Mouse (Mus musculus): ENCODE results near the gene Ankrd11. TPM values are rescaled to one million over a fixed set of nuclear protein-coding genes. Genes with fewer than 3 reads are reported as not detected.
A peak's percentile ranks its signal among the peaks of the same experiment; 100 is the strongest.

Ankrd11 gene
- polyA plus RNA-seq, 1 experiment from 2014 or later = 62.4 TPM

DNA sequence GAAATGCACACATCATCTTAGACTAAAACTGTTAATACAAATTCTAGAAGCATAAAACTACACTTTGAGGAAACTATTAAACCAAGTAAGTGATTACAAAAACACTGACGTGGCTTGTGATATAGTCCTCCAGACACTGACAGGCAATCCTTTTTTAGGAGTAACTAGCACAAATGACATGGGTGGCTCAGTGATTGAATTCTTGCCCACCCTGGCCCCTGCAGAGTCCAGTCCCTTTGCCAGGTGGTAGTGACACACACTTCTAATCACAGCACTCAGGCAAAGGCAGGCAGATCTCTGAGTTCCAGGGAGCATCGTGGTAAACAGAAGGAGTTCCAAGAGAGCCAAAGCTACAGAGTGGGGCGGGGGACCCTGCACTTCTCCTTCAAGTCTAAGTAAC is 36.7 kb downstream of the Ankrd11 start:
- no peaks in the 10 kb centered on the region for H3K9me3 ChIP-seq (replicated peaks)
- WGBS = 51% methylated on average over 3 of the region's 3 CpGs
- no peak overlapping the region for H3K9ac ChIP-seq
- H3K27me3 ChIP-seq (replicated peaks) = no peaks in the 10 kb centered on the region
- peaks cover 65% of the 10 kb centered on the region for H3K4me1 ChIP-seq (replicated peaks)
- H3K36me3 ChIP-seq = no peaks in the 10 kb centered on the region
- H3K4me2 ChIP-seq = no peak overlapping the region
- no peak overlapping the region for H3K27ac ChIP-seq (ENCODE audit: poor library complexity, severe bottlenecking)
- no peak for ATAC-seq (ENCODE audit: insufficient number of reproducible peaks, low FRiP score)
- no peak overlapping the region for H3K4me3 ChIP-seq

DNA sequence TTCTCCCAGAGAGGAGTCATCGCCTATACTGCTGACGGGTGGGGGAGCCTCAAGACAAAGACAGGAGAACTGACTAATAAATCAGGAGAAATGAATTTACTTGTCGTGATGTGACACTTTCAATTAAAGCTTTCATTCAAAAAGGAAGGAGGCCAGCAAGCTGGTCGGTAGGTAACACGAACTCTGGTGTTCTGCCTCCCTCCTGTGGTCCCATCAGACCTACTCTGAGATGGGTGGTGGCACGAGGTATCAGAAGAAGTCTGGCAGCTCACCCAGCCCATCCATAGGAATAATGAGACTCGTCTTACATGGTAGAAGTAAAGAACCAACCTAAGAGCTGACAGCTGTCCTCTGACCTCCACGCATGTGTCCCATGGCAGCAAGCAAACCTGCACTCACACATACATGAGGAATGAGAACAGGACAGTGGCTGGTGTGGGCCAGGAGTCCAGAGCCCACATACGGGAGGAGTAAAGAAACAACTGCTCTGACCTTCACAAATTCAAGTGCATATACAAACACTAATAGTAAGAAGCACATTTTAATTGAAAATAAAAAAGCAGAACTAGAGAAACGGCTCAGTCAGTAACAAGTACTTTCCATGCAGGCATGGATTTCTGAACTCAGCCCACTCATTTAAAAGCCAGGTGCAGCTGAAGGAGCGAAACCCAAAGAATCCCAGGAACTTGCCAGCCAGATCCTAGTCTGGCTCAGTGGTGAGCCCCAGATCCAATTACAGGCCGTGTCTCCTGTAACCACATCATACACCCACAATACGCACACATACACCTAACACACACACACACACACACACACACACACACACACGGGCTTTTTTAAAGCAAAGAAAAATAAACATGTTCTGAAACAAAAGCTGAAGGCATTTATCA is 37.8 kb downstream of the Ankrd11 start:
- H3K9me3 ChIP-seq (replicated peaks) = no peaks in the 10 kb centered on the region
- H3K27me3 ChIP-seq (replicated peaks) = no peaks in the 10 kb centered on the region
- no peak overlapping the region for H3K4me2 ChIP-seq
- WGBS = 65% methylated on average over 14 of the region's 14 CpGs
- peaks cover 62% of the 10 kb centered on the region for H3K4me1 ChIP-seq (replicated peaks)
- no peak overlapping the region for H3K9ac ChIP-seq
- no peak for ATAC-seq (ENCODE audit: insufficient number of reproducible peaks, low FRiP score)
- no peak overlapping the region for H3K4me3 ChIP-seq
- H3K36me3 ChIP-seq = no peaks in the 10 kb centered on the region
- peak overlapping the region; percentile 30; the same call in 1 of the 2 replicates for H3K27ac ChIP-seq (ENCODE audit: poor library complexity, severe bottlenecking)

DNA sequence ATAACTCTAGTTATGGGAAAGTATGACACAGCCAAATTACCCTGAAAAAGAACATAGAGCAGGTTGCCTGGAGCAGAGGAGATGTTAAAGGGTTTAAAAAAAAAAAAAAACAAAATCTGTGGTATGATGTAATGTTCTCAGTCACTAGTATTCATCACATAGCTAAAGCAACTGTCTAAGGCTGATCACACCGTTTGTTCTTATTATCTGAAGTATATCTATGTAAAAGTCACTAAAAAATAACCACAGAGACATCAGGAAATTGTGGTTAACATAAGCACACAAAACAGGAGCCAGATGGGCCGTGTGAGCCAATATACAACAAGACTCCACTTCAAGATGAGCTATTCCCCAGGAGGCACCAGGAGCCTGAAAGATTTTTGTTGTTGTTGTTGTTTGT is 41.8 kb downstream of the Ankrd11 start:
- H3K4me3 ChIP-seq = no peak overlapping the region
- H3K27me3 ChIP-seq (replicated peaks) = no peaks in the 10 kb centered on the region
- ATAC-seq (ENCODE audit: insufficient number of reproducible peaks, low FRiP score) = no peak
- H3K27ac ChIP-seq (ENCODE audit: poor library complexity, severe bottlenecking) = no peak overlapping the region
- 67% methylated on average over 2 of the region's 2 CpGs for WGBS
- peaks cover 52% of the 10 kb centered on the region for H3K4me1 ChIP-seq (replicated peaks)
- no peak overlapping the region for H3K9ac ChIP-seq
- H3K36me3 ChIP-seq = no peaks in the 10 kb centered on the region
- H3K4me2 ChIP-seq = no peak overlapping the region
- H3K9me3 ChIP-seq (replicated peaks) = no peaks in the 10 kb centered on the region

DNA sequence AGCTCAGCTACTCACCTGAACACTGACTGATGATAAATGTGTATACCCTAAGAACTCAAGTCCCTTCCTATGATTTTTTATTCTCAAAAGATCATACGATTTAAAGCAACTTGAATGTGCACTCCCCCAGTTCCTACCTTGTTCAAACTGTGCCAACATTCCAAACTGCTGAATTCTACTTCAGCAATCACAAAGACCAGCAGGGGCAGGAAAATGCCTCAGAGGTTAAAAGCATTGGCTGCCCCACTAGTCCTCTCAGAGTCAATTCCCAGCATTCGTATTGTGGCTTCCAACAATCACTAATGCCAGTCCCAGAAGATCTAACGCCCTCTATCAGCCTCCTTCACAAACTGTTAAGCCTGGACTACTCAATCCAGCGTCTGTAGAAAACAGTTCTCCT is 44.1 kb downstream of the Ankrd11 start:
- peaks cover 51% of the 10 kb centered on the region for H3K4me1 ChIP-seq (replicated peaks)
- no peak overlapping the region for H3K4me2 ChIP-seq
- no peaks in the 10 kb centered on the region for H3K36me3 ChIP-seq
- 59% methylated on average over 4 of the region's 4 CpGs for WGBS
- H3K9me3 ChIP-seq (replicated peaks) = no peaks in the 10 kb centered on the region
- no peak for ATAC-seq (ENCODE audit: insufficient number of reproducible peaks, low FRiP score)
- no peak overlapping the region for H3K27ac ChIP-seq (ENCODE audit: poor library complexity, severe bottlenecking)
- H3K9ac ChIP-seq = no peak overlapping the region
- no peak overlapping the region for H3K4me3 ChIP-seq
- no peaks in the 10 kb centered on the region for H3K27me3 ChIP-seq (replicated peaks)

DNA sequence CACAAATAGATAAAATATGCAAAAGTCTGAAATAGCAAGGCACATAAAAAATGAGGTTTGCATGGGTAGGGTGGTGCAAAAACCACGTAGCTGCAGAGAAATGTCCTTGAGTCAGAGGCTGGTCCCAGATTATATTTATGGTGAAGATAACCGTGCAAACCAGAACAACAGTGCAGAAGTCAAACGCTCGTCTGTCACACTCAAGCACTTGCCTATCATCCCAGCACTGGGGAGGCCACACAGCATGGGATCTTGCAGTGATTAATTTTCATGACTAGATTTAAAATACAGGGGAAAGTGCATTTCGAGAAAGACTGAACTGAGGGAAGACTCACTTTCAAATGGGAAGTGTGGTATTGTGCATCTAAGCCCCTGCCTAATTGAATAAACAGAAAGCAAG is 48.3 kb downstream of the Ankrd11 start:
- no peak overlapping the region for H3K9ac ChIP-seq

DNA sequence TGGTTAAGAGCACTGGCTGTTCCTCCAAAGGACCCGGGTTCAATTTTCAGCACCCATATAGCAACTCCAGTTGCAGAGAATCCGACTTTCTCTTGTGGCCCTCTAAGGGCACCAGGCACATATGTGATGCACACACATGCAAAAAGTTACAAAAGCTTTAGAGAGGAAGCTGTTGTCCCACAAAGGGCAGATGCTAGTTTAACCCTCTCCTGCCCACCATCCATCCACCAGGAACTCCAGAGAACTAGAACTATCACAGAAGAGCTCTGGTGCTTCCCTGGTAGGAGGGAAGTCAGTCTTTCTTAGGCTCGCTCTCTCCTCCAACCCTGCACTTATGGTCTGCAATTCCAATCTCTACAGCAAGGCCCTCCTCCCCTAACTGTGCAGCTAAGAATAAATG is 49.0 kb downstream of the Ankrd11 start:
- Histone ChIP-seq H3K36me3 (no peaks in the 10 kb centered on the region), H3K9me3 (replicated peaks) (no peaks in the 10 kb centered on the region), H3K9ac (no peak overlapping the region), H3K4me1 (replicated peaks) (peaks cover 65% of the 10 kb centered on the region), H3K4me3 (no peak overlapping the region), H3K27ac (ENCODE audit: poor library complexity, severe bottlenecking) (no peak overlapping the region), H3K27me3 (replicated peaks) (no peaks in the 10 kb centered on the region), H3K4me2 (no peak overlapping the region)
- ATAC-seq (ENCODE audit: insufficient number of reproducible peaks, low FRiP score) = no peak
- 71% methylated on average over 3 of the region's 3 CpGs for WGBS

More for the DNA sequence above, 48.3 kb downstream of the Ankrd11 start:
- WGBS = 31% methylated on average over 5 of the region's 5 CpGs
- Histone ChIP-seq H3K27ac (ENCODE audit: poor library complexity, severe bottlenecking) (no peak overlapping the region), H3K4me1 (replicated peaks) (peaks cover 64% of the 10 kb centered on the region), H3K9me3 (replicated peaks) (no peaks in the 10 kb centered on the region), H3K4me3 (no peak overlapping the region), H3K27me3 (replicated peaks) (no peaks in the 10 kb centered on the region), H3K4me2 (no peak overlapping the region), H3K36me3 (no peaks in the 10 kb centered on the region)
- no peak for ATAC-seq (ENCODE audit: insufficient number of reproducible peaks, low FRiP score)

DNA sequence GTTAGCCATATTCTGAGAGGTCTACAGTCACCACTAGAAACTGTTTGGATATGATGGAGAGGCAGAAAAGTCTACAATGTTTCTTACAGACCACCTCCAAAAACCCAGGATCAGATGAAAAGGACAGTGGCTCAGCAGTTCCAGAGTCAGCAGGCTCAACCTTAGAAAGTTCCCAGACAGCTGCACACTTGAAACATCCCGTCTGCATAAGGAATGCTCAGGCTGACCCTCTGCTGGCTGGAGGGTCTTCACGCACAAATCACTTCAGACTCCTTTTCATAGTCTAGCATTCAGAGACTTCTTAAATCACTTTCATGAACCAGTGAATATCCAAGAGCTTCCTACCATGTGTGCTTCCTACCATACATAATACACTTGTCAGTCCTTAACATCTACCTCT is 49.8 kb downstream of the Ankrd11 start:
- peaks cover 62% of the 10 kb centered on the region for H3K4me1 ChIP-seq (replicated peaks)
- H3K9me3 ChIP-seq (replicated peaks) = no peaks in the 10 kb centered on the region
- no peak for ATAC-seq (ENCODE audit: insufficient number of reproducible peaks, low FRiP score)
- H3K36me3 ChIP-seq = no peaks in the 10 kb centered on the region
- WGBS = 63% methylated on average over 2 of the region's 2 CpGs
- no peaks in the 10 kb centered on the region for H3K27me3 ChIP-seq (replicated peaks)
- H3K4me3 ChIP-seq = no peak overlapping the region
- H3K4me2 ChIP-seq = no peak overlapping the region
- no peak overlapping the region for H3K27ac ChIP-seq (ENCODE audit: poor library complexity, severe bottlenecking)
- H3K9ac ChIP-seq = no peak overlapping the region

DNA sequence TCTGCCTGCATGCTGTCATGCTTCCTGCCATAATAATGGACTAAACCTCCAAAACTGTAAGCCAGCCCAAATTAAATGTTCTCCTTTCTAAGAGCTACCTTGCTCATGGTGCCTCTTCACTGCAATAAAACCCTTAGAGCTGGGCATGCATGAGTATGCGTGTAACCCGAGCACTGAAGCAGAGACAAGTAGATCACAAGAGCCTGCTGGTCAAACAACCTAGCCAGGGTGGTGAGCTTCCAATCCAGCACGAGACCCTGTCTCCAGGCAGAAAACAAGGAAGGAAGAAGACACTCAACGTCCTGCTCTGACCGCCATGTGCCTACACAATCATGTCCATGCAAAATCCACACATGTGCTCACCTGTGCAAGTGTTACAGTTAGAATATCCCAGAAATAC is 50.7 kb downstream of the Ankrd11 start:
- WGBS = 86% methylated on average over 5 of the region's 5 CpGs
- H3K4me2 ChIP-seq = no peak overlapping the region
- H3K27ac ChIP-seq (ENCODE audit: poor library complexity, severe bottlenecking) = no peak overlapping the region
- no peaks in the 10 kb centered on the region for H3K27me3 ChIP-seq (replicated peaks)
- H3K9me3 ChIP-seq (replicated peaks) = no peaks in the 10 kb centered on the region
- ATAC-seq (ENCODE audit: insufficient number of reproducible peaks, low FRiP score) = no peak
- no peak overlapping the region for H3K4me3 ChIP-seq
- H3K9ac ChIP-seq = no peak overlapping the region
- no peaks in the 10 kb centered on the region for H3K36me3 ChIP-seq
- peaks cover 61% of the 10 kb centered on the region for H3K4me1 ChIP-seq (replicated peaks)

DNA sequence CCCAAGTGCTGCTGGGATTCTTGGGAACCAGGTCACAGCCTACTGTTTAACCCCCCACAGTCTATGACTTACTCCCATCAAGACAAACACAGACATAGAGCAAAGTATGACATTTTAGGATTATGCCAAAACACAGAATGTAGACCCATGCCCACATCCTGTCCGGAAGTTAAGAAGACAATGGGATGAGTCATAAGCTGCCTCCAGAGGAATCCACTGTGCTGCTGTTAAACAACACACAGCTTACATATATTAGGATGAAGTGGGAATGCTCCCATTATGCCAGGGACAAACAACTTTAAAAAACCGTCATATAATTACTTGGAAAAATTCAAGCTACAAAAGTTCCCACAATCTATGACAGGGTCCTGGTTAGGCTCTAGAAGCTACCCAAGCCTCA is 52.1 kb downstream of the Ankrd11 start:
- Histone ChIP-seq H3K9ac (no peak overlapping the region), H3K27me3 (replicated peaks) (no peaks in the 10 kb centered on the region), H3K27ac (ENCODE audit: poor library complexity, severe bottlenecking) (no peak overlapping the region), H3K4me3 (no peak overlapping the region), H3K36me3 (no peaks in the 10 kb centered on the region), H3K4me2 (no peak overlapping the region), H3K9me3 (replicated peaks) (no peaks in the 10 kb centered on the region), H3K4me1 (replicated peaks) (peaks cover 70% of the 10 kb centered on the region)
- ATAC-seq (ENCODE audit: insufficient number of reproducible peaks, low FRiP score) = no peak
- WGBS = 76% methylated on average over 2 of the region's 2 CpGs

DNA sequence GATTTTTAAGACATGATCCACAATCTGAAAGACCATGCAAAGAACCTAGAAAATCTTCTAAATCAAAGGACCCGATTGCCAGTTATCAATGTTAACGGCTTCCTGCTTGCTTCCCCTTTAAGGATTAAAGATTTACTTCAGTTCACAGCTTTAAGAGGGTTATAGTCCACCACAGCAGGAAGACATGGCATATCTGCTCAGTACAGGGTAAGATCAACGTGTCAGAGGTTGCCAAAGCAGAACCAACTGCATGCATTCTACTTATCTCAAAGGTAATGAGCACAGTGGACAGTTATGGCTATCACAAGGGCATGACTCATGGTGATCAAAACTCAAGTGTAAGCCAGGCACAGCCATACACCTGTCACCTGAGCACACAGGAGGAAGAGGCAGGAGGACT is 53.1 kb downstream of the Ankrd11 start:
- no peak overlapping the region for H3K9ac ChIP-seq
- H3K36me3 ChIP-seq = no peaks in the 10 kb centered on the region
- no peaks in the 10 kb centered on the region for H3K9me3 ChIP-seq (replicated peaks)
- H3K27me3 ChIP-seq (replicated peaks) = no peaks in the 10 kb centered on the region
- 73% methylated on average over 3 of the region's 3 CpGs for WGBS
- ATAC-seq (ENCODE audit: insufficient number of reproducible peaks, low FRiP score) = no peak
- peaks cover 61% of the 10 kb centered on the region for H3K4me1 ChIP-seq (replicated peaks)
- H3K4me2 ChIP-seq = no peak overlapping the region
- no peak overlapping the region for H3K4me3 ChIP-seq
- no peak overlapping the region for H3K27ac ChIP-seq (ENCODE audit: poor library complexity, severe bottlenecking)

DNA sequence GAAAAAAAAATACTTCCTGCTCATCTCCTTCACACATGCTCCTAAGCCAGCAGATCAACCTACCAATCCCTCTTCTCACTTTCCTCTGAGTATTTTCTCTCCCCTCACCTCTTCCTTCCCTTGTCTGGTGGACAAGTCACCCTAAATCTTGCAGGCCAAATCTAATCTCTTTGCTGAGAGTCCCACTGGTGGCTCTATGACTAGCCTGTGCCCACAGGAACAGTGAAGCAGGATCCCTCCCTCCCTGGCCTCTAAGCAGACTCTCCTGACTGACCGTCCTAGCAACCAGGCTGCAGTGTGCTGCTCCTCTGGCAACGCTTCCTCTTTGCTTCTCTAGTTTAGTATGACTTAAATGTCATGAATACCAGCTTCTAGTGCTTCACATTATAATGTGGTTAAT is 54.8 kb downstream of the Ankrd11 start:
- no peak overlapping the region for H3K27ac ChIP-seq (ENCODE audit: poor library complexity, severe bottlenecking)
- WGBS = 30% methylated on average over 2 of the region's 2 CpGs
- no peak overlapping the region for H3K4me3 ChIP-seq
- no peaks in the 10 kb centered on the region for H3K9me3 ChIP-seq (replicated peaks)
- no peak for ATAC-seq (ENCODE audit: insufficient number of reproducible peaks, low FRiP score)
- H3K27me3 ChIP-seq (replicated peaks) = no peaks in the 10 kb centered on the region
- no peak overlapping the region for H3K9ac ChIP-seq
- H3K4me2 ChIP-seq = no peak overlapping the region
- H3K4me1 ChIP-seq (replicated peaks) = peaks cover 51% of the 10 kb centered on the region
- H3K36me3 ChIP-seq = no peaks in the 10 kb centered on the region
